Mouse (Mus musculus) heart, adult 11 months (tissue): Measurements from ENCODE around the gene Arnt2.

Source experiments
- DNase-seq: peaks from one replicate; pipeline ENCODE4 v3.0.0; 2022

Gene Arnt2

DNA sequence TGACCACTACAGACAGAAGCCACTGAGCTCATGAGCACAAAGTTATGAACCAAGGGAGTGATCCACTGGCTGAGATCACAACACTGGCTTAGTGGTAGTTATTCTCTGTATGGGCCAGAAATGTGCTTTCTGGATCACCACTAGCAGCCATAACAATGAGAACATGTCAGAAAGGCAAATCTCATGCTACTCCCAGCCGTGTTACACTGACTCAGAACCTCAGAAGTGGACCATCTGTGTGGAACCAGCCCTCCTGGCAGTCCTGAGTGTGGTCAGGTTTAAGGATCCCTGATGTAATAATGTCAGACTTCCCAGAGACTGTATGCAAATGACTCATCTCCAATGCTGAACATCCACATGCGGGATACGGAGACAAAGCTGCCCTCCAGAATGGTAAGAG is 13.4 kb downstream of the Arnt2 start:
- peak; percentile 78 for DNase-seq

DNA sequence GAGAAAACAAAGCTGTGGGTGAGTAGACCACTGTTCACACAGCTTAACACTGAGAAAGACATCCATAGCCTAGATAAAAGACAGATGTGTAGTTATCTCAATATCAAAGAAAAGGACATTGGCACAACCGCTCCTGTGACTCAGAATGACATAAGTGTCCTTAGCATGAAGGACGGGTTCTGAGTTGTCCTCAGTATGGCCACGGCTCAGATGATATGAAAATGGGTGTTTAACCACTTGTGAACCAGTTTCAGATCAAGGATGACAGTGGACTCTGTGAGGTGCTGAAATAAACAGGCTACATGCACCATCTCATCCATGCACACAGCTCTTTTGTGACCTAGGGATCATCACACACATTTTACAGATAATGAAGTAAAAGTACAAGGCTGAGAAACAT is 22.1 kb downstream of the Arnt2 start:
- DNase-seq: peak; percentile 55

DNA sequence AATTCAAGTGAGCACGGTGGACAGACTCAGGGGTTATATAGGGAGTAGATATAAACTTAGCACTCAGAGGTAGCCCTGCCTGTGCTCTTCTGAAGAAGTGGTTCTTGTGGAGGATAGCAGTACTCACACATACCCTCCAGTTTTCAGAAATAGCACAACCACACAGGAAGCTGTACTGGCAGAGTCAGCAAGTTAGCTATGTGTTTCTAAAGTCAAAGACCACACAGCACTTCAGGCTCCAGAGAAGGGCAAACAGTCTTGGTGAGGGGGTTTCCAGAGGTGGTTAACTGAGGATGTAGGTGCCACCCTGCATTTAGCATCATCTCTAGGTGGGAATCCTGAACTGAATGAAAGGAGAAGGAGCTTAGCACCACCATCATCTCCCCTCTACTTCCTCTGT is 23.5 kb downstream of the Arnt2 start:
- peak; percentile 49 for DNase-seq

DNA sequence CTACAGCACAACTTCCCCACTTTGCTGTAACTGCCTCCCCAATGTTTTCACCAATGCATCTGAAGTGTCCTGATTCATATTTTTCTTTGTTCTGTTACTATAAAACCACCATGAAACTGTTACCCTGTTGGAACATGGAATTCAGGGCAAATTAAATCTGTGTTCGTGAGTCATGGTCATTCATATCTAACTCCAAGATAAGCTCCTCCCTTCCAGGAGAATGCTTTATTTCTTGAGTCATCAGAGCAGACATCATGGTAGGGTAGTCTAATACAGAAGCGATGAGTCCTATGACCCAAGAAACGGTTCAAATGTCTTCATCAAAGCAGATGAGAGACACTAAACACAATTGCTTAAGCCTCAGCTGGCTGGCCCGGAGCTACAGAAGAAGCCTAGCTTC is 25.2 kb downstream of the Arnt2 start:
- peak; percentile 48 for DNase-seq

DNA sequence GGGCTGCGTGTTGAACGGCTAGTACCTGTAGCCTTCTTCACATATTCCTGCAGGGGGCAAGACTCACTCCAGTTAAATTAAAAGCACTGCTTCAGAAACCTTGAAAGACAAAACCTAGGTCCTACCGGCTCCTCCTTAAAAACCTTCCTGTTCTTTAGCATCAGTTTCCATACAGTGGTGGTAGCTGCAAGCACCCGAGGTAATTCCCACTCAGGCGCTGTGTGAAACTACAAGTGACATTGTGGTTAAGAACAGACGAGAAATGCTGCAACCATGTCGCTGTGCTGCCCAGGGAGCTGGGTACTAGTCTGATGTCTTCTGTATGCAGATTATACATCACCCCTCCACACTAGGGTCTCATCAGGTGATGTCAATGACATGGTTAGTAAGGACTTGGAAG is 25.9 kb downstream of the Arnt2 start:
- DNase-seq: peak; percentile 76

DNA sequence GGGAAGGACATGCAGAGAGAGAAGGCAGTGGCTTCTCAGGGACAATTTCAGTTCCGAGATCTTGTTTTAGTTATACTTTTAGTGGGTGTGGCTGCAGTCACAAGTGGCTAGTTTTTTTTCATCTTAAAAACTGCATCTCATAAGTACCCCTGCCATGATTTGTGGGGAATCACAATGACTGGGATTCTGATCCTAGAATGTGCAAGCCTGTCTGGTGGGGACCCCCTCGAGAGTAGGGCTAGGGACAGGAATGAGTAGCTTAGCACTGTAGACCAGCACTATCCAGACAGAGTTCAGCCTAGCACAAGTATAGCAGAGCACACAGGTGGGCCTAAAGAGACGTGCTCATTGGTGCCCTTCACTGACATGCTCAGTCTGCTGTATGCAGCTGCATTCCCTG is 27.6 kb downstream of the Arnt2 start:
- DNase-seq: peak; percentile 63

DNA sequence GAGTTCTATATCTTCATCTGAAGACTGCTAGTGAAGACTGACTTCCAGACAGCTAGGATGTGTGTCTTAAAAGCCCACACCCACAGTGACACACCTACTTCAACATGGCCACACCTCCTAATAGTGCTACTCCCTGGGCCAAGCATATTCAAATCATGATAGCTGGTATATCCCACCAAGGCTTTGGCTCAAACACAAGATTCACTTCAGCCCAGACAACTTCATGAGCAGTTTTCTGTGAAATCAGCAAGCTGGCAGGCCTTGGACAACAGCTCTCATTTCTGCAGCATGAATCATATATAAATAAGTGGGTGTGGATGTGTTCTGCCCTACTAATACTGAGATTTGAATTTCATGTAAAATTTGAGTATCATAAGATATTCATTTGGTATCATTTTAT is 29.2 kb downstream of the Arnt2 start:
- DNase-seq: peak; percentile 33

DNA sequence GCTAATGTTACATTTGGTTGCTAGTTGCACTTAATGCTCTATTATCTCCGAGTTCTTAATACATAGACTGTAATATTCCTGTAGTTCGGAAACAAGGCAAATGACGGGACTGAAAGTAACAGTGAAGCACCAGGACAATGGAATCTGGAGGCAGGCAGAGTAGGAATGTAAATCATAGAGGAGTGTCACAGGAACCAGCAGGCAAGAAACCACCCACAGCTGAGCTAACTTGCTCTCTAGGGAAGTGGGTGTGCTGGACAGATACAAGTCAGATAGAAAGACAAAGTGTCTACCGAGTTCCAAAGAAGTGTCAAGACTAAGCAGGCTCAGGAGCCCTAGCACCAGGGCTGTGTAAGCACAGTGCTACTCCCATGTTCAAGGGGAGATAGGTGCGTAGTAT is 32.6 kb downstream of the Arnt2 start:
- DNase-seq: peak; percentile 4

DNA sequence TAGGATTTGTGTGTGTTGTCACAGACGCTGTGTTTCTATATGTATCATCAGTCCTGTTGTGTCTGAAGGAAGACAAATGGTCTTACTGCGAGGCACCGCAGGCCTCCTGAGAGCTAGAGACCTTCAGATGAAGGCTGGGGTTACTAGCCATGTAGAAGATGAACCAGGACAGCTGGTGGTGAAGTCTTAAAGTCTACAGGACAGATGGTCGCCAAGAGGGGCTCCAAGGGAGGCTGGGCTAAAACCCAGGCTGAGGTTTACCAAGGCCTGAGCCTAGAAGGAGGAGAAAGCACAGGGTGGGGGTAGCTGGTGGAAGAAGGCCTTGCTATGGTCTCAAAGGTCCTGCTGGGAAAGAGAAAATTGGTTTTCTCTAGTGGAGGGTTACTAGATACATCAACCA is 36.3 kb downstream of the Arnt2 start:
- DNase-seq: peak; percentile 58

DNA sequence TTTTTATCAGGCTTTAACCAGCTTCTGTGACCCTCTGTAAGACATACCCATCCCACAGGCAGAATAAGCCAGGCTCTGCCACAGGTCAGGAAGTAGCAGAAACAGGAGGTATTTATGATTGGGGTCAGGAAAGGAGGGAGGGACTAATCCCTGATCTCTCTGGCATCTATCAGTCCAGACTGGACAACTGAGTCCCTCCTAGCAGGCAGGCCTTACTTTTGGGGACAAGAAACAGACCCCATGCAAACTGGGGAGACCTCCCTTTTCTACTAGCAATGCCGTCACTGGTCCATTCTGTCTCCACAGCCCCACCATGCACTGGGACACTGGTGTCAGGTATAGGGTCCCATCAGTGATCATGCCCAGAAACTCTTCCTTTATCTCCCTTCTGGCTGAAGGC is 37.1 kb downstream of the Arnt2 start:
- peak; percentile 70 for DNase-seq

DNA sequence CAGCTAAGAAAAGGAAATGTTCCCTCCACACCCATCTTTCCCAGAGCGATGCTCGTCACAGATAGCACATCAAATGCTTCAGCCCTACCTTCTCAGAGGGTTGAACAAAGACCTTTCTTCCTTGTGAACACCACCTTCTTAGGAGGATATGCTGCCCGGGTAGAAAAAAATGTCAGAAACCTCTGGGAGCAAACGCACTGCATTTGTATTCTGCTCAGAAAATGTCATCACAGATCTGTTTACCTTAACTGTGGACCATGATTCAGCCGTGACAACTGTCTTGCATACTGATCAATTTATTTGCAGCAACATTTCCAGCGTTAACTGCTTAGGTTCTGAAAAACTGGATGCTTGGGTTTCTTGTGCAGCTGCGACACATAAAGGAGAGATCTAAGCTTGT is 37.7 kb downstream of the Arnt2 start:
- peak; percentile 4 for DNase-seq

DNA sequence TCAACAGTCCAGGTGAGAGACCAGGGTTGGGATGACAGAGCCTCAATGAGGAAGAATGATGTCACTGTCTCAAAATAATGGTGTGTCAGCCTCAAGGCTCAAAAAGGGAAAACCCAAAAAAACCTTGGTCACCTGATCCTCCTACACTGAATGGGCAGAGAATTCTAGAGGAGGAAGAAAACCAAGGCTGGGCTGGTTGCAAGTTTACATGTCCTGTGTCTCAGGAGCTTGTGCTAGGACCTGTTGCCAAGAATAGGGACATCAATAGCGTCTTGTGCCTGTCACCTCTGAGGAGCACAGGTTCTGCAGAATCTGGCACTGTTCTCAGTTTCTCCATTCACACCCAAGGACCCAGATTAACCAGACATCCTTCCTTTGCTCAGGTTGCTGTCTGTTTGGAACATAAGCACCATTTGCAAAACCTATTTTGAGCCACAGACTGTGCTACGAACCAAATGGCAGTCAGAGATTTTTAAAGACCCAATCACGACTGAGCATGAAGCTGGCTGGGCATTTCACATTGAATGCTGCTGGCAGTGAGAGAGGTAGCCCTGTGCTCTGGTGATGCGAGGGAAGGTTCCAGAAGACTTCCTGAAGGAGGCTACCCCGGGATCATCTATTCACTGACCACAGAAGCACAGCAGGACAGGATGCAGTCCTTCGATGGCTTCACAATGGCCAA is 38.9 kb downstream of the Arnt2 start:
- DNase-seq: peak; percentile 59

DNA sequence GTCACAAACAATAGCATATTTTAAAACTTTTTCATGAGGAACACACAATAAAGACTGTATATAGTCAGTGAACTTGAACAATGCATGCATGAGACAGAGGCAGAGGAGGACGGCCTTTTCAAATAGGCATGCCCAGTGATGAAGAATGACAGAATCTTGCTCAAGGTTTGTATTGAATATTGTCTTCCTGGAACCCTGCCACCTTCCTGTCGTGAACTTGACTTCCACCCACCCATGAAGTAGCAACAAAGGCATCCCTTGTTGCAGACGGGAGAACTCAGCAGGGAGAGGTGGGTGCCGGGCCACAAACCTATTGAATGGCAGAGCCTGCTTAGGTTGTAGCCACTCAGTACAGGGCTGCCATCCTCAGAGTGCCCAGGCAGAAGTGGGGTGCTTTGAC is 43.7 kb downstream of the Arnt2 start:
- peak; percentile 70 for DNase-seq

DNA sequence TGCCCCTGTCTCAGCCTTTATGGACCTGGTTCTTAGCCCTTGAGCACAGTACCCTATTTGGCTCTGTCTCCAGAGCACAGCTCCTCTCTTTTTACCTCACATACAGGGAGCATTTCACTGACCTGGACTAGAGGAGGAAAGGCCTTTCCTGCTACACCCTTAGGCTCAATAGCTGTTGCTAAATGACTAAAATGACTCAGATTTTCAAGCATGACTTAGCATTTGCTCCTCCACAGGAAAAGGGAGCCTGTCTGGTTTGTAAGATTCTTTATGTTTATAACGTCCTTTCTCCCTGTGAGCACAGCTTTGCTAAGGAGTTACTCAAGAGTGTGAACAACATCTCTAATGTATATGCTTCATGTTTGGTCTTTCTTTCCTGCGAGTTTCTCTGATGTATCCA is 47.3 kb downstream of the Arnt2 start:
- DNase-seq: no peak

DNA sequence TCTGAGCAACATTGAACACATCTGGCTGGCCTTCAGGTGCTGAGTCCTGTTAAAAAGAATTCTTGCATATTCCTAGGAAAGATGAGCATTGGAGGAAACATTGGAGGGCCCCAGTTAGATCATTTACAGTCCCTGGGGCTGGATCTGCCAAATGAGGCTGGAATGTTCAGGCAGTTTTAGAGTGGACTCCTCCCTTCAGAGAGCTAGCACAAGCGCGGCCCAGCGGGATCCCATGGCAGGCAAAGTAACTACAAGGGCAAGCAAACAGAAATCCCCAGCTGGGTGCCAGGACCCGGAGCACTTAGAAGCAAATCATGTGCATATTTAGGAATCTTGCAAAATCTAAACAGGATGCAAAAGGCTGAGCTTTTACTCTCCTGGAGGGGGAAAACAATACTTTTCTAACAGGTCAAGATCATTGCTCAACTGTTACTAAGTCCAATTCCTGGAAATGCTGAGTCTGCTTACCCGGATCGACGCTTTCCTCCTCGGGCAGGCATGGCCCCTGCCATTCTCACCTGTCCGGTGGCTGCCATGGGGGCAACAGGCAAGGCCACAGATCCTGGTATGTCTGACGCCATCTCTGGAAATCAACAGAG is 48.8 kb downstream of the Arnt2 start:
- no peak for DNase-seq

DNA sequence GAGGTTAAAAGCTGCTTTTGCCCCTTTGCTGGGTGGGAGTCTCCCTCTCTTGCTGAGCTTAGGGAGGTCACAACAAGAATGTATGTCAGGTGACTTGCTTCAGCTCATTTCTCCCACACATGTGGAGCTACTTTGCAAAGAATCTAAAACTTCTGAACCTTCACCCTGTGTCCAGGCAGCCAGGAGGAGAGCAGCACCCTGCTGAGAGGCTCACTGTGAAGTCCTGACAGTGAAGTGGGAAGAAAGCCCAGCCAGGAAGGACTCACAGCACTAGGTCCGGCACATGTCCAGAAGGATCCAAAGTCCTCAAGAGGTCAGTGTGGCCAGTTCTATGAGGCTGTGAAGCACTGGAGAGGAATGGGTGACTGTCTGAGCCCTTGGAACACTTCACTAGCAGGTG is 51.5 kb downstream of the Arnt2 start:
- no peak for DNase-seq

DNA sequence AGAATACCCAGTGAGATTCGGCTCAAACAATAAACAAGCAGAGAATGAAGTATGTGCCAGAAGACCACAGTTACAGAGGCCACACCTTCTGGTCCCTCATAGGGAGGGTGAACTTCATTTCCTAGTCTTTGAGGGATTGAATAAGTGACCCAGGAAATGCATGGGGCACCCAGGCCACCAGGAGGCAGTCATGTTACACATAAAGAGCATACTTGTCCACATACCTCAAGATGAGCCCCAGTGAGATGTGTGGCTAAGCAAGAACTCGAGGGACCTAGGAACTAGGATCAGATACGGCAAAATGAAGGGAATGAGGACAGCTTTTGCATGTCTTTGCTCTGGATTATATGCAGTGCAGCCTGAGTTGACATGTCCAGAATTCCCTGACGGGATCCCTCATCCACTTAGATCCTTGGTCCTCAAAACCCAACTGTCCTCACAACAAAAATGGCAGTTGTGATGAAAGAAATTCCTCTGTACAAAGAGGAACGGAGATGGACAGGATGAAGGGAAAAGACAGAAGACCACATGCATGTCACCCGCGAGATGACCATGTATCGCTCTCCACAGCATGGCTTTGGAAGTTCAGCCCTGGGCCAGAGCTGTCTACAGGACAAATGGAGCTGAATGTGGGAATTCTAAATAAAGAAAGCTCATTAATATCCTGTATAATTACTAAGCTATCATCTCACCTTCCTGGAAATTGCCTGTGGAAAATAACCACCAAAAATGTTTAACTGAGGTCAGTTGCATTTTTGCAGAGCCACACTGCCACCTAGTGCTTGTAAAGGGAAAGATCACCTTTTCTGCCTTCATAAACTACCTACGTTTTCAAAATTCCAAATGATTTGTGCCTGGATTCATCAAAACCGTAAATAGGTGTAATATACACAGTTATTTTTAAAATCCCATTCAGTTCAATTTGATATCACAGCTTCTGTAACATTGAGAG is 54.1 kb downstream of the Arnt2 start:
- no peak for DNase-seq

DNA sequence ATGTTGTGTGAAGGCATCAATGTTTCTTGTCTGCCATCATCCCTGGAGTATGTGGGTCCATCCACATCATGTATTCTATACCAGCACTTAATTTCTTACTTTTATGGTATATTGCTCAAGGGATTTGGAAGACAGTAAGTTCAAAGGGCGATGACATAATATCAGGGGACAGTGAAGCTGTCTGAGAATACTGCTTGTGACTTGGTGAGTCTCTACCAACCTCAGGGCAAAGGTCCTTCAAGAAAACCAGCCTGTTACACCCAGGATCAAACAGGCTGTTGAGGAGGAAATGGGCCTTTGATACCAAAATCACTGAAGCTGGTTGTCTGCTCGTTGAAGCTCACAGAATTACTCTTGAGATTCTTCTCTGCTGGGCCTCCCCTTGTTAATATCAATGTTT is 55.1 kb downstream of the Arnt2 start:
- DNase-seq: no peak

DNA sequence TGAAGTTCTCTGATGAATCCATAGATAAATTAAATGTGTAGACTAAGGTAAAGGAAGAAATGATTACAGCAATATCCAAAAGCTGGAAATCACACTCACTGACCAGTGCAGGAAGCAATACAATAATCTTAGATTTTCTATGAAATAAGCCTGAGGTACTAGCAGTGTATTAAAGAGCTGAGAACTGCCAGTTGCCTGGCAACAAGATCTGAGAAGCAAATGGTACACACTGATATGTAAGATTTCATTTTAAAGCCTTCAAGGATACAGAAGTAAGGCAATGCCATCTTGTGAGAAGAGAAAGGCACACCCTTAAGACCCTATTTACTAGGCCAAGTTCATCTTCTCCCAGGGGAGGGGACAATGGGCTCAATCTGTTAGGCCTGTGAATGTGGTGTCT is 59.4 kb downstream of the Arnt2 start:
- DNase-seq: no peak

DNA sequence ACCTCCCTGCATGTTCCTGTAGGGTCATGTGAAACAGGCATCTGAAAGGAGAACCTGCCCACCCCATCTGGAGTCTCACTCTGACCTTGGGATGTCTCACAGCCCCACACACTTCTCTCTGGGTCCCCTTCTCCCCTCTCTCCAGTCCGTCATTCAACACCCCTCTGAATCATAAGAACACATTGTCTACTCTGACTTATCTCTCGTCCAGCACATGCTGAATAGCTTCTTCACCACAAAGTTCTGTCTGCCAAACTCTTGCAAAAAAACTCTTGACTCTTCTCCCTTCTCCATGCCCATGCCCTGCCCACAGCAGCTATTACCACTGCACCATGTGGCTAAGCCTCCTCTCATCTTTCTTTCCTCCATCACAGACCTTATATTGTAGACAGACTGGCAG is 60.0 kb downstream of the Arnt2 start:
- DNase-seq: no peak

DNA sequence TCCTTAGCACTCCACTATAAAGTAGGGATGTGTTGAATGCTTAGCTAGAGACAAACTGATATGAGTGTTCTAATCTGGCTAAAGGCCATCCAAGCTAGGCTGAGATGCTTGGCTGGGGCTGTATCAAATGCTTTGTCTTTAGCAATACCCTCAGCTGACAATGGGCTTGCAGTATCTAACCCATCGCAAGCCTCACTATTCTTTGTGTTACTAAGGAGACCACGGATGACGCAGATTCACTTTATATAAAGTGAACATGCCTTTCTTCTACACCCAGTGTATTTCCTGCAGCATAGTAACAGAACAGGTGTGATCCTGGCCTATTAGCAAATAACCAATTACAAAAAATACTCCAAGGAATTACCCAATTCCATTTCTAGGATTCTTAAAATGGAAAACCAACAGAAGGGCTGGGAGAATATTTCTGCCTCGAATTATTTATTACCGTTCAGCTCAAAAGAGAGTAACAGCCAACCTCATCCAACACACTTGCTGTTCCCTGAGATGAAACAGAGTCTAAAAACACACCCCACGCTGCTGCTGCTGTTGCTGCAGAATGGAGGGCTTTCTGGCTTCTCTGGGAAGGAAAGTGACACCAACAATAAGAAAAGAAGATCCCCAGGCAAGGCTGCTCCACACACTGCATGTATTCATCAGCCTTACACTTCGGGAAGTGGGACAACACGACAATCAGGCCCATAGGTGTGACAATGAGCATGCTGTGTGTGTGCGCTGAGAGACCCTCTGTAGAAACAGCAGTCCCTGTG is 61.6 kb downstream of the Arnt2 start:
- no peak for DNase-seq

DNA sequence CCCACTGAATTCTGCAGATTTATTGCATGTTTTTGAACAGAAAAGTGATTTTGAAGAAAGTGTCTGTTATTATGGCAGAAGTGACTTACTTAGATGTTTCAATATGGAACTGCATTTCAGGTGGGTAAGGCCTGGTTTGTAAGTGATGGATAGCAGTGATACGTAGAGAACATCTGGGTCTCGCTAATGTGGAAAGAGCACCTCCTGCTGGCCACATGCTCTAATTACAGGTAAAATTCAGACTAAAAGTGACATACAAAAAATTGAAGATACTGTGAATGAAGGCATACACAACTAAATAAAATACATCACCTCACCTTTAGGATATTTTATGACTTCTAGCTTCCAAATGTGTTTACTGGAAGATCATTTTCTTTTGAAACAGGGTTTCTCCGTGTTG is 66.8 kb downstream of the Arnt2 start:
- DNase-seq: no peak

DNA sequence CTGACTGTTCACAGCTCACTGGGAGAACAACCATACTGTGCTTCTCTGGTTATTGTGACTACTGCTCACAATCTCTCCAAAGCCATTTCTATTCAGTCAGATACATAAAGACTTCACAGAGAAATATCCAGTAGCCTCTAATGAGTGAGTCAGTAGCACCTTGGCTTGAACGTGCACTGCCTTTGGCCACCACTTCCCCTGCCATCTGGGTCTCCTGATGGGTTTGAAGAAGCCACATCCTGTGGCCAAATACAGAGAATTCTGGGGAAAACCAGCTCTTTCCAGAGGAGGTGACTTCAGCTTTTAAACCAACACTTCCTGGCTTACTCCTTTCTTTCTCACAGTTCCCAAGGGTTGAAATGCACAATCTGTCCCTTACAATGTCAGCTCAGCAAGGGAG is 69.0 kb downstream of the Arnt2 start:
- no peak for DNase-seq
